Mouse (Mus musculus): ENCODE results near the gene Ick.

DNA sequence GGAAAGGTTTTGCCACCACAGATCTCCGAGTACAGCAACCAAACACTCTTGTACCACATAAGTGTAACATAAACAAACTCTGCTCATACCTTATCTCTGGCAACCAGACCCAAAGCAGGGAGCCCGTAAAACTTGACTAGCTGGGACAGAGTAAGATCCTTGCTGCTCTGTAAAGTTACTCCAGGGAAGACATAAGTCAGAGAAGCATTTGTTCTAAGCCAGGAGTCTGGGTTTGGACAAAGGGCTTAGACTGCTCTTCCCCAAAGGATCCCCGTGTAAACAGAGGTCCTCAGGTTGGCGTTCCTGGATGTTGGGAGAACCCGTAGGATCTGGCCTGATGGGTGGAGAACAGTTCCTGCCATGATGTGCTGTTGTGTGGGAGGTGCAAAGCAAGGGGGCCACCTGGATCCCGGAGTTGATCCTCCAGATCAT is 3.5 kb upstream of the Ick start:
- TF ChIP-seq CTCF (IDR thresholded peaks at IDR 0.05; ENCODE audit: insufficient read depth, low read depth, low read length) (no peak), POLR2A (IDR thresholded peaks at IDR 0.05; ENCODE audit: insufficient read depth, low read depth, low read length) (no peak)
